Mouse (Mus musculus) right cerebral cortex, adult 18-20 months (tissue): ENCODE measurements at regions not wholly inside any gene's neighbourhood (a gene's known extent, or its start where the extent isn't known, plus 50 kb on each side); places are given as distances from the start of the nearest gene placed in this dataset.

ENCODE experiments used
- DNase-seq: peaks from one replicate; pipeline ENCODE4 v3.0.0; 2022; ENCODE audit warnings: mixed read lengths

DNA sequence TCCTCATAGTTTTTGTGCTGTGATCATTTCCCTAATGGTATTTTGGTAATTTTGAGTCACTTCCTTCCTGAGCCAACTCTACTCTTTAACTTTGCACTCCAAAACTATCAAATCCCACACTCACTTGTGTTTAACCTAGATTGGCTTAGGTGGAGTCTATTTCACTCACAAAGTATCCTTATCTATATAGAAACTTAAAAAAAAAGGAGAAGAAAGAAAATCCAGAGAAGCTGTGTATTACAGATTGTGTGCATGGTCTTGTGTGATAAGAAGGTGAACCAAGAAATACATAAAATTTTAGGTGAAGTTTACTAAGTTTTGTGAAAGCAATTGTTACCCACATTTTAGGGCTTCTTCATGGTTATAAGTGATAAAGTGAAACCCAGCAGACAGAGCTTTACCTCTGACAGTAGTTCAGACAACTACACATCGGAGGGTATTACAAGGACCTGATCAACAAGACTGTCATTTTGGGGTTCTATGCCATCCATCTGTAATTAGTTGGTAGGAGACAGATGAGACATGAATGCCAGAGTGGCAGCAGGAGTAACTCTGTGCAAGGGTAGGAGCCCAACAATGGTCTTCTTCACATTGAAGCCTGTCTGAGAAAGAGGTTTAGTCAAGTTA lies 350.0 kb downstream of the Ccser2 start:
- no peak for DNase-seq

DNA sequence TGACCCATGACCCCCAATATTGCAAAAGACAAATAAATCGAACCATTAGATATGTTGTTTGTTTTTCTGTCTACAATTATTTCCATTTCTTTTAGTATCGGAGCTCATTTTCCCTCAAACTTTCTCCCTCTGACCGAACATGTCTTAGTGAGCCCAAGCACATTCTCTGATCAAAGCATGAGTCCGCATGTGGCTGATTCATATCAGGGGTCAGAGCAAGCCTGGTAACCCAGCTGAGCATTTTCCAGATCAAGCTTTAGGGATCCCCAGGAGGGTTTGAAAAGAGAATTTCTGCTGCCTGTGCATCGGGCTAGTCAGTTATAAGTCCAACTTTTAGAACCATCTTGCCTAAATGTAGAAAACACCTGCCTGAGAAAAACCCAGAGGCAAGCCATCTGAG lies 350.6 kb downstream of the Ccser2 start:
- no peak for DNase-seq

DNA sequence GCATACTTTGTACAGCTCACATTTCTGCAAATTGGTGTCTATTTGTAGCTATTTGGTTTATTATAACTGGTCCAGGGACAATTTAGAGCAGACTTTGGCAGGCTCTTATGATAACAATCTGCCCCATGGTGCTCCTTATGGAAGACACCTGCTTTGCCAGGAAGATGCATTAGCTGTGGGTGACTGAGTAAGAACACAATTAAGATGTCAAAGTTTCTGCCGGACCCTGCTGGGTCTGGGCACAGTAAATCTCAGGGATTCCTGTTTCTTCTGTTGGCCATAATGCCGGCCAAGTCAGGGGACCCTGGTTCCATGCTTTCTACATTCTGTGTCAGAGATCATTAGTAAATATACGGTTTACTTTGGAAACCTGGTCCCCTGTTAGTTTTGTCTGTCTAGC lies 353.7 kb downstream of the Ccser2 start:
- no peak for DNase-seq

DNA sequence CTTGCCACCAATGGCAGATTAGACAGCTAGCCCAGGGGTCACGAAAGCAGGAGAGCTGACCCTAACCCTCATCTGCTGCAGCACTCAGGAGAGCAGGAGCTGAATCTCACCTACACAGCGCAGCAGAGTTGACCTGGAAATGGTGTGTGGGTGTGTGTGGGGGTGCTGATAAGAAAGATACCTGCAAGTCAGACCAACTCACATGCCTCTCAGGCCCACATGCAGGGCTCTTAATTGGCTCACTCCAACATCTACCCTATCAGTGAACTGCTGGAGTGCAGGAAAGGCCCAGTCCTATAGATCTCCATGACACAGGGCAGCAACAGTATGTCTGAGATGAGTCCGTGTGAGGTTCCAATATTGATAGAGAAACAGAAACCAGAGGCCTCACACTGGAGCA lies 355.7 kb downstream of the Ccser2 start:
- DNase-seq: no peak

DNA sequence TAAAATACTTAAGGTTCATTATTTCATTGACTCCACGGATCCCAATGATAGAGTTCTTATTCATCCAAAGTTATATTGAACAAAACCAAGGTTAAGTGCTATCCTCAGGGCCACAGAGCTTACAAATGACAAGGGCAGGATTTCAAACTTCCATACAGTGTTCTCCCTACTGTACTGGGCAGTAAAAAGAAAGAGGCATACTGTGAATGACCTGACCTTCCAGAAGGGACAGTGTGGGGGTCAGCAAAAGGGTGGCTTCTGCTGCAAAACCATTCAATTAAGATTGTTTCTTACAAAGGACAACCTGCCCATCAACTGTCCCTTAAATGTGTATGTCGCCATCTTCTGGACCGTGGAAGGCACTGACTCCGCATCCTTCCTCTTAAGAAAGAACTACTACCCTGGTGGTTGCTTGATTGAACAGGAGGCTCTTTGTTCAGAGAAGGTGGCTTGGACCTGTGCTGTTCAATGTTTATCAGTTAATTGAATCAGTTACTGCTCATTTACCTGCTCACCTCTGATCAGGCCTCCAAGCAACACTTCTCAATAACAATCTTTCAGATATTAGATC lies 384.4 kb downstream of the Ccser2 start:
- DNase-seq: peak; percentile 15

DNA sequence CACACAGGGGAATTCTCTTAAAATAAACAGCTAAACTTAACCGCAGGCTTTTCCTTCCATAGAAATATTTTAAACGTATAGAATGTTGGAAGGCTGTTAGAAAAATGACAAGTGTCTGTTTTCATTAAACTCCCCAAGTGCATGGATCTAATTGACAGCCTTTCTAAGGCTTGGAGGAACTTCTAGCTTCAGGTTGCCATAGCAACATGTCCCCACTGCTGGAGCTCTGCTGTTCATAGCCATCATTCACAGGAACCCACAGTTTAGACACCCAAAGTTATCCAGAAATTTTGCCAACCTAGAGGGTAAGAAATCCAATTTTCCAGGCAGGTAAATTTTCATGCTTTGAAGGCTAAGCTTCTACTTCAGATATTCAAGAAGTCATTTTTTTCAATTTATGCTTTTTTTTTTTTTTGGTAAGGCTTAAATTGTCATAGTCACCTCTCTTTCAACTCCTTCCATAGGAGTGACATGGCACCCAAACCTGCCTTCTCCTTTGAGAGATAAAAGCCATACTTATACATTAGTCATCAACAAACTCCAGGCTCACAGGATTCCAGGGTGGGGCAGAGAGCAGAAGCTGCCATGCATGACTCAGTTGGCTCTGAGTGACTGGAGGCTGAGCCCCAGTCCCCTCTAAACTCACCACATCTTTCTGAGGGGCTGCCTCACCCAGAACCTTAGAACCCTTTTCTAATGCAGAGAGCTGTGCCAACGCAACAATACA lies 385.1 kb downstream of the Ccser2 start:
- DNase-seq: peak; percentile 18

DNA sequence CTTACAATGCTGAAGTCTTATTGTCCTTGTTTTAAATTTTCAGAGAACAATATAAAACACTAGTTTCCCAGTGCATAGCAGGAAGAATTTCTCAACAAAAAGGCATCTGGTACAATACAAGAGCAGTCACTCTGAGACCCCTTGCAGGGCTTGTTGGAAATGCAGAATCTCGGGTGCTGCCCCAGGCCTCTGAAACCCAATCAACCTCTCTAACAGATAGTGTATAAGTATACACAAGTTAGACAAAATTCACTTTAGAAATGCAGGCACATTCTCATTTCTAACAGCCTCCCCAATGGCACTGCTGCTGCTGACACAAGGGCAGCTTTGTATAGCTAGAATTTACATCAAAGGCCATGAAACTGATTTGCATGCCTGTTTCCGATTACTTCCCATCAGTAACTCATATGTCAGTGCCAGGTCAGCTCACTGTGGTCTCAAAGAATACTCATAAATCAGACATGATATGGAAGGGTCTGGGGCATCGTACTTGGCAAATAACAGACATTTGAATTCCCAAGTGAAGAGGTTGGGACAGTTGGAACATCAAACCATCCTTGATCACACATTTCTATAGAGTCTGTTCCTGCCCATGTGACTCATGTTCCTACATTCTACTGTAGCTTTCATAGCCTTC lies 405.2 kb downstream of the Ccser2 start:
- DNase-seq: no peak

DNA sequence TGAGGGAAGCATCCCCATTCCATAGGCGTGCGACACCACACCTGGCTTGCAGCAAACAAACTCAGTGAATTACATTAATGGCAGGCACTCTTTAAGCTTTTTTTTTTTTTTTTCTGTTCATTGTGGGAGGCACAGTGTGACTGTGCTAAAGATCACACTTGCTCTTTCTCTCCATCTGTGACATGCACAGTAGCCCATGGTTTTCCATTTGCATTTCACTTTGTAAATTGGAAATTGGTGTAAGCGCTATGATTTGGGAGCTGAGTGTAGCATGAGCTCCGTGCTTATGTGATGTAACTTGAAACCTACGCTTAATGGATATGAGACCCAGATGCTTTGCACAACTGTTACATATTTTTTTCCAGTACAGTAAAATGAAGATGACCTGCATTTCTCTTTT lies 431.2 kb downstream of the Ccser2 start:
- DNase-seq: peak; percentile 5

DNA sequence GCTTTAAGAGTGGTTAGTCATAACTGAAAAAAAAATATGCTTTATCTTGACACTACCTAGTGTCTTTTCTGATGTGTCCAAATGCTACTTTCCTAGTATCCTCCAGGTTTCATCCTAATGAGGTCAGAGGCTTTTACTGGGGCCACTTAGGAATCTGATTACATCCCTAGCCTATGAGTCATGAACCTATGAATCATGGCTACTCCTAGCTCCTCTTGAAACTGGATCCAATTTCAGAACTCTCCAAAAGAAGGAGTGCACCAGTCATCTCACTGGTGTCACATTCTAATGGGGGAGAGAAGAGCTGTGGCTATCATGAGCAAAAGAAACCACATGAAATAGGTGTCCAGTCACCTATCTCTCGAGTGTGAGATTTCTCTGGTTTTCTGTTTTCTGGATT lies 432.6 kb downstream of the 4930474N05Rik start:
- no peak for DNase-seq

DNA sequence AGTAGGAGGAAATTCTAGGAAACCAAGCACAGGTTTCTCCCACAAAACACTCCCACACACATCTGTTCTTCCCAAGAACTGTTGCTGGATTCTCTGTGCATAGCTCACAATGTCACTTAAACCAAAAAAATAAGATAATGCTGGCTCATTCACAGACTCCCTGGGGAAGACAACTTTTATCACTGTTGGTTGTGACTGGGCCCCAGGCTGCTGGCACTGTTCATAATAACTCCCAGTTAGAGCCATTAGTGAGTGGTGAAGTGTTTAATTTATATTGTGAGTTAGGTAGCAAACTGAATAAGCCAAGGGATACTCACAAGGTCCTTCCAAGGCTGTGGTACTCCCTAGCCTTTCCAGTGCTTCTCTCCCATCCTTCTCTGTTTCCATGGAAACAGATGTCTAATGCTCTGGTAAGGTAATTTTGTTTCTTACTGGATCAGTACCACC lies 430.9 kb downstream of the 4930474N05Rik start:
- DNase-seq: peak; percentile 74

DNA sequence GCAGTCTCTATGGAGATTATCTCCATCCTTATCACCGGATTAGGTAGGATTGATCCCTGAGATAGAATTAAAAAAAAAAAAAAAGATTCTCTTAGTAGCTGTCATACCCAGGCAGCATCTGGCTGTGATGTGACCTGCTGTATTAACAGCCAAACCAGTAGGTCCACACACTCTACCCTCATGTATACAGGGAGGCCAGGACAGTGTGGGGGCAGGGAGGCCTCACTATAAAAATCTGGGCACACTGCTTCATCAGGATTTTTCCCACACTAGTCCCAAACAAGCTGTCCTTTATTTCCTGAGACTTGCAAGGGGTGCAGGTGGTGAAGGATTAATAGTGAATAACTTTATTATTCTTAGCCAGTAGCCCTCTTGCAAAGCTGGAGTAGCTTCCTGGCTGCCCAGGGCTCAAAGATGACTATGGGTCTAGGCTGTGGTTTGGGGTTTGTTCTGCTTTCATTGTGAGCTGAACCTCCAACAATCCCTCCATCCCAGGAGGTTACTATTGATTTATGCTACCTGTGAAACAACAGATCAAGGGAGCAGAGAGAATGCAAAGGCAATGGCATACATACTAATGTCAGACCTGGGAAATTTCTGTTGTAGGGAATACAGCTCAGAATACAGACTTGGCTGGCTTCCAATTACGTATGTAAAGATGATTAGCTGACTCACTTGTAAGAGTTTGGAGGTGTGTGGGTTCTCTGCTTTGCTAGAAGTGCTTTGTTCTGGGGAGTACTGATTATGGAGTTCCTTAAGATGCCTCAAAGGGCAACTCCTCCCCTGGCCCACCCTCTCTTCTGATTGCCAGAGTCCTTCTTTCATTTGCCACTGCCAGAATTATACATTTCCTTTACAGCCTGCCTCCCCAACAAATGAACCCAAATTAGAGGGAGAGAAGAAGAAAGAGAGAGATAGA lies 407.6 kb downstream of the 4930474N05Rik start:
- DNase-seq: no peak

DNA sequence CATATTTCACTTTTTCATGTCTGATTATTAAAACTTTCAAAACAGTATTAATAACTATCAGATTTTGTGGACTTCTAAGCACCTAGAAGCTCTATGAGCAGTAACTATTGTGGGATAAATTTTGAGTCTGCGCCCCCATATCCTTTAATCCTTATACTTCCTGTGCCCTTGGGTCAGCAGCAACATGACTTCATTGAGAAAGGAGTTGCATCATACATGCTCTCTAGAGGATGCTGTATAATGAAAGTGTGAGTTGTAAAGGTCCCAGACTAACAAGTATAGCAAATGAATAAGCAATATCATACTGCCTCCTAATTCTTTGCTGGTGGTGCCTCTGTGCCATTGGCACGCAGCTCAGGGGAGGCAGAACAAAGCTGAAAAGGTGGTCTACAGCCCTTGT lies 404.6 kb downstream of the 4930474N05Rik start:
- DNase-seq: no peak

DNA sequence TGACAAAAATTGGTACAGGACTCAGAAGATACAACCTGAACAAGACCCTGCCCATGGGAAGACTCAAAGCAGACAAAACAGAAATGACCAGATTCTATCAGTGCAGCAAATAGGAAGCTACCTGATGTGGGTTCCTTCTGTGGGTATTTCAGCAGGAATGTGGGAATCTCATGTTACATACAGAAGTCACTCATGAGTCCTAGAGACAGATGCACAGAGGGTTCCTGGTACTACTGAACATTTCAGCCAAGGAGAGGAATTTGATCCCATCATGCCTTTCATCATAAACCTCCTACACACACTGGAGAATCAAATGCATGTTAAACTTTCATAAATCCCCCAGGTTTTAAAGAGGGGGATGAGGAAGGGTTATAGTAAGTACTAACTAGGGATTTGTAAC lies 390.8 kb downstream of the 4930474N05Rik start:
- no peak for DNase-seq

DNA sequence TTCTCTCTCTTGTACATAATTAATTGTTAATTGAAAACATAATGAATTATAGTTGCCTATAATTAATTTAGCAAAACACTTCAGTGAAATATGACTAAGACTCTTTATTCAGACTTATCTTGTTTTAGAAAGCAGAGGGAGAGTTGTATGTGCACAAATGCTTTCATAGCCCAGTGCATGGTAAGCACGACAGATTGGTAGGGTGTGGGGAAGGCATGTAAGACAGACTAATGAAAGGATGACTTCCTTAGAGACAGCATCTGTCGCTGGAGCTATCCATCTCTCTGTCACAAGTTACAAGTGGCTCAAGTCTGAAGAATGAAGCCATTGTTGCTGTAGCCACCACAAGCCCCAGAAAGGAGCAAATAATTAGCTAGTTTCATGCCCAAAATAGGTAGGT lies 376.9 kb downstream of the 4930474N05Rik start:
- DNase-seq: no peak

DNA sequence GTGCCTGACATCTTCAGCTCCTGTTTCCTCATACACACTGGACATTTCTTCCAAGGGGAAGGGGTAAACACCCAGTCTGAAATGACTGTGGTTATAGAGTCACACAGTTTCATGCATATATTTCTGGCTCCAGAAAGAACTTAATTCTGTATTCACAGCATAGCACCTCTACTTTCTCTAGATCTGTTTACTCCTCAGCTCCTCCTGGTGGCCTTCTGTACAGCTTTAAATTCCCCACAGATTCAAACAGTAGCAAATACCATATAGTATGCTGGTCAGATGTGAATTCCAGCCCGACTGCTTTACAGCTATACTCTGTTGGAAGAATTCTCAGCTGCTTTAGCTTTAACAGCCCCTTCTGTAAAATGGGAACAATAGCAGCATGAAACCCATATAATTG lies 375.6 kb downstream of the 4930474N05Rik start:
- DNase-seq: no peak

DNA sequence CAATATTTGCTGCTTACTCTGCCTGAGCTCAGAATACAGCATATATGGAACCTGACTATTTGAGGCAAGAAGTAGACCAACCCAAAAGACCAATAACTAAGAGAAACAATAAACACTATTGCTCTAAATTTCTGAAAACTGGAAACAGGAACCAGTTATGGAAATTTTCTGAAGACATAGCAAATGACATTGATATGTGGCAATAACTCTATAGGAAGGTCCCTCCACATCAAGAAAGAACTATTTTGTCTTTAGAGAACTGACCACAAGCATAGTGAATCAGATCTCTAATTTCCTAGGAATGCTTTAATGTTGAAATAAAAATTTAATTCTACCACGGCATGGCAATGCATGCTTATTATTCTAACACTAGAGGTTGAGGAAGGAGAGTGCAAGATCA lies 358.3 kb downstream of the 4930474N05Rik start:
- DNase-seq: no peak

DNA sequence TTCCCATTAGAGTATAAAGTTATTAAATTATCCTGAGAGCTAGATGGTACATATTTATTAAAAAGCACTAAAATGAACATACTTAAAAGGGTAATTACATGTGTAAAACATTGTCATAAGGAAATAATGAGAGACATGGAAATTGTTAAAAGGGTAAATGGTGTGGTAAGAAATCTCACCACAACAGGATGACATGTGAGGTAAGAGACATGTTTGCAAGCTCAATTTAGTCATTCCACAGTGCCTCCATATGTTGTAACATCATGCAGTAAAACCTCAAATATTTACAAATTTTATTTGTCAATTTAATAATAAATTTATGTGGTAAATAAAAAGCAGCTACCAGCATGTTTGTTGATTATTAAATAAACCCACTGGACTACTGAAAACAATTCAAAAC lies 355.4 kb downstream of the 4930474N05Rik start:
- no peak for DNase-seq

DNA sequence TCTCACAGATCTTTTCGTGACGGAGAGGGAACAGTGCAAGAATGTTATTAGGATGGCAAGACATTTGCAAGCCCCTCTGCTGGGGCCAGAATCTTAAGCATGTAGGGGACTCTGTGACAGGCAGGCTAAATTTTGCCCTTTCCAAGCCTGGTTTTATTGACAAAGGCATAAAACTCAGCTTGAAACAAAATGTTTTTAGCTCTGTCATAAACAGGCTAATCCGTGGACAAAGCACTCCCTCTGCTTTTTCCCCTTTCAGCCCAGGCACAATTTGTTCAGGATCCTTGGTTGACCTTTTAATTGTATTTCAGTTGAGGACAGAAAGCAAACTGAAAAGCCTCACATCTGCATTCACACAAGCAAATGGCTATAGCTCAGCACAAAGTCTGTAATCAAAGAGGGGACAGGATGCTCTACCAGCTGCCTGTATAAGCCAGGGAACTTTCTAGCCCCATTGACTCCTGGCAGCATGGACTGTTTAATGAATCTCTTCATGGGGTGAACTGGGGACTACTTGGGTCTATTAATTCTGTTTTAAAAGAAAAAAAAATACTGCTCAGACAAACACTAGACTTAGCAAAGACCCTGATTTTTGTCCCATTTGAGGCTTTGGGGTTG lies 320.0 kb downstream of the 4930474N05Rik start:
- DNase-seq: no peak

DNA sequence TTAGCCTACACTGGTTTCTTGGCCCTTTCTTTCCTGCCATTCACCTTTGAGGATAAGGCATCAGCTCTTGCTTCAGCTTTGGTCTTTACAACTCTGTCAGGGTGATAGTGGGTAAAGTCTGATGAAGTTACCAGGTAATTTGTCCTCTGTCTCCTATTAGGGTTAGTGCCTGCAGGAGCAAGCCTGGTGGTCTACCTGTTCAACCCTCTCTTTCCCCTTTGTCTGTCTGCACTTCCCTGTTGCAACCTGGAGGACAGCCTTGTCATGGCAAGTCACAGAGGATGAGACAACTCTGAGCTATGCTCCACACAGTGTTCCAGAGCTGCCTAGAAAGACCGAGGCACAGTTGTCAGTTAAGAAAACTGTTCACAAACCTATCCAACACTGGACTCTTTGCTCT lies 319.5 kb downstream of the 4930474N05Rik start:
- no peak for DNase-seq
